Mouse (Mus musculus): Measurements from ENCODE around the gene Sez6l.
"Not testable (repeated sequence)": the region's sequence is repeated elsewhere in the genome, so short reads cannot be mapped to it uniquely, and the experiment has no call there.

The Sez6l gene

DNA sequence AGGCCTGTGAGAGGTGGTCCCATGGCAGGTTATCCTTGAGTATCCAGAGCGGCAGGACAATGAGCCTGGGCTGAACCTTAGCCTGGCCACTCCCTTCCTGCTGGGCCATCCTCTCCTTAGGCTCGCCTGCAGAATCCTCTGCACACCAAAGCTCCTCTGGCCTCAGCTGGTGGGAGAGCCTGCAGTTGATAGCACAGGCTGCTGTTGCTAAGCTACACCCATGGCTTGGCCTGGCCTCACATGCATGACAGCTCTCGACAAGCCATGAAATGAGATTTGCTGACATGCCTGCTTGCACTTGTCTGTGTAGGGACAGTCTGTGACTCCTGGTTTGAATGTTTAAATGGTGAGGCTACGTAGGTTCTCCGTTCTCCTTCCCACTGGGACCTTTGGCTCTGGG, 160.3 kb downstream of the Sez6l start:
- Histone ChIP-seq H3K27me3 (ENCODE audit: insufficient read depth, low read length) (peaks cover 7% of the 10 kb centered on the region), H3K4me3 (replicated peaks; ENCODE audit: low read length) (no peak overlapping the region), H3K4me1 (replicated peaks; ENCODE audit: low read depth, low read length) (peaks cover 9% of the 10 kb centered on the region), H3K9me3 (ENCODE audit: low read length) (no peaks in the 10 kb centered on the region; the same call in 1 of the 2 replicates), H3K36me3 (ENCODE audit: insufficient read depth, low read length) (no peaks in the 10 kb centered on the region)
- TF ChIP-seq NANOG (IDR thresholded peaks at IDR 0.05; ENCODE audit: borderline replicate concordance, low read length) (no peak), CTCF (conservative IDR thresholded peaks at IDR 0.05; ENCODE audit: low read length) (no peak), POU5F1 (IDR thresholded peaks at IDR 0.05; ENCODE audit: borderline replicate concordance, low read length) (no peak)

DNA sequence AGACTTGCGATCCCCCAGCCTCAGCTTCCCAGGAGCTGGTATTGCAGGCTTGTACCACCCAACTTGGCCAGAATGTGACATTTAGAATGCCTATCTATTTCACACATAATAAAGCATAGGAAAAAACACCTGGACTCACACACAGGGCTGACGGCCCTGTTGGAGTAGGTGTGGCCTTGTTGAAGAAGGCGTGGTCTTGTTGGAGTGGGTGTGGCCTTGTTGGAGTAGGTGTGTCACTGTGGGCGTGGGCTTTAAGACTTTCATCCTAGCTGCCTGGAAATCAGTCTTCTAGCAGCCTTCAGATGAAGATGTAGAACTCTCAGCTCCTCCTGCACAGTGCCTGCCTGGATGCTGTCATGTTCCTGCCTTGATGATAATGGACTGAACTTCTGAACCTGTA, 164.2 kb downstream of the Sez6l start:
- not testable (repeated sequence) for H3K4me3 ChIP-seq (replicated peaks; ENCODE audit: low read length); H3K36me3 ChIP-seq (ENCODE audit: insufficient read depth, low read length); H3K27me3 ChIP-seq (ENCODE audit: insufficient read depth, low read length); H3K9me3 ChIP-seq (ENCODE audit: low read length)
- H3K4me1 ChIP-seq (replicated peaks; ENCODE audit: low read depth, low read length) = peaks cover 18% of the 10 kb centered on the region

DNA sequence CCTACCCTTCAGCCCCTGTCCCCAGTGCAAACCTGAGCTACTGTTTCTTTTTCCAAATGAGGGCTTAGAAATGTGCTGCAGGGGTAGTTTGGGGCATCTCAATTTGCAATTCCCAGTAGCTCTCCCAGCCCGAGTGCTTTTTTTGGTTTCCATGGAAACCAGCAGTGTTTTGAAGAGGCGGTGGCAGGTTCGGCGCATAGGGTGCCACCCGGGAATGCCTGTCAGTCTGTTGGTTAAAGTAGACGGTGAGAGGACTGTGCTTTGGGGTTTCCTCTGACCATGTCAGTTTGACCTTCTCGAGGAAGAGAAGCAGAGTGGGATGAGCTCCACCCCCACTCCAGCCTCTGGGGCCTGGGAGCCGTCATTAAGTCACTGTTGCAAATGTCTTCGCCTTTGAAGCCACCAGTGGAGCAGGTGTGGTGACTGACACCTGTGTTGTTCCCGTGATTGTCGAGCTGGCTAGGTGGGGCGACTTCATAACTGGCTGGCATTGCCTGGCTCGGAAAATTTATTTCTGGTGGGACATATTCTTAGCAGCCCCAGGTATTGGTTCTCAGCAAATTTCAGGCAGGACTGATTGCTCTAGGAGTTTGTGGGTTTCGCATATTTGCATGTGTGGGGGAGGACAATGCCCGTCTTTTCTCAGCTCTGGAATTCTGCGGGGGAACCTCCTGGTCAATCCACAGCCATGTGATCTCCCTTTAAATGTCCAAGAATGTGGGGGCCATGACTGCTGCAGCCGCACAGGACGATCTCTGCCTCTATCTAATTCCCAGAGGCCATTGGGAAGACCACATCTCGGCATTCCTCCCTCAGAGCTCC, 165.3 kb downstream of the Sez6l start:
- H3K4me3 ChIP-seq (replicated peaks; ENCODE audit: low read length) = peak overlapping the region; percentile 7; the same call in 1 of the 2 replicates
- H3K9me3 ChIP-seq (ENCODE audit: low read length) = no peaks in the 10 kb centered on the region; the same call in 1 of the 2 replicates
- TF ChIP-seq POU5F1 (IDR thresholded peaks at IDR 0.05; ENCODE audit: borderline replicate concordance, low read length) = no peak
- no peak for TF ChIP-seq CTCF (conservative IDR thresholded peaks at IDR 0.05; ENCODE audit: low read length)
- no peak for TF ChIP-seq NANOG (IDR thresholded peaks at IDR 0.05; ENCODE audit: borderline replicate concordance, low read length)
- peaks cover 18% of the 10 kb centered on the region for H3K4me1 ChIP-seq (replicated peaks; ENCODE audit: low read depth, low read length)
- no peaks in the 10 kb centered on the region for H3K36me3 ChIP-seq (ENCODE audit: insufficient read depth, low read length)
- H3K27me3 ChIP-seq (ENCODE audit: insufficient read depth, low read length) = peaks cover 5% of the 10 kb centered on the region; the same call in 1 of the 2 replicates

DNA sequence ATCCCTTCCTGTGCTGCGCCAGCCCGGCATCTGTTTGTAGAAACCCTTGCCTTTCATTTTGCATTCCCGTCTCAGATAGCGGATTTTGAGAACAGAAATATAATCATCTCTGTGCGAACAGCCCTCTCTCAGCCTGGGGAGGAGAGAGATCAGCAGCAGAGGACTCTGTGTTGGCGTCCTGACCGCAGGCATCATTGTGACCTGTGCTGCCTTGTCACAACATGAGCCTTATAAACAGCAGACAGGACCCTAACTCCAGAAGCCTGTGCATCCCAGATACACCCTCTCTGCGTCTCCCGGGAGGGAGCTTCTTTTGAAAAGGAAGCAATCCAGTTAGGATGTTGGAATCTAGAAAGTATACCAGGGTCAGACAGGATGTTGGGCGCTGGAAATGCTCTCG, 165.9 kb downstream of the Sez6l start:
- Histone ChIP-seq H3K27me3 (ENCODE audit: insufficient read depth, low read length) (peaks cover 5% of the 10 kb centered on the region; the same call in 1 of the 2 replicates), H3K9me3 (ENCODE audit: low read length) (no peaks in the 10 kb centered on the region; the same call in 1 of the 2 replicates), H3K36me3 (ENCODE audit: insufficient read depth, low read length) (no peaks in the 10 kb centered on the region), H3K4me3 (replicated peaks; ENCODE audit: low read length) (no peak overlapping the region), H3K4me1 (replicated peaks; ENCODE audit: low read depth, low read length) (peaks cover 18% of the 10 kb centered on the region)
- TF ChIP-seq POU5F1 (IDR thresholded peaks at IDR 0.05; ENCODE audit: borderline replicate concordance, low read length) = no peak
- no peak for TF ChIP-seq CTCF (conservative IDR thresholded peaks at IDR 0.05; ENCODE audit: low read length)
- TF ChIP-seq NANOG (IDR thresholded peaks at IDR 0.05; ENCODE audit: borderline replicate concordance, low read length) = no peak

DNA sequence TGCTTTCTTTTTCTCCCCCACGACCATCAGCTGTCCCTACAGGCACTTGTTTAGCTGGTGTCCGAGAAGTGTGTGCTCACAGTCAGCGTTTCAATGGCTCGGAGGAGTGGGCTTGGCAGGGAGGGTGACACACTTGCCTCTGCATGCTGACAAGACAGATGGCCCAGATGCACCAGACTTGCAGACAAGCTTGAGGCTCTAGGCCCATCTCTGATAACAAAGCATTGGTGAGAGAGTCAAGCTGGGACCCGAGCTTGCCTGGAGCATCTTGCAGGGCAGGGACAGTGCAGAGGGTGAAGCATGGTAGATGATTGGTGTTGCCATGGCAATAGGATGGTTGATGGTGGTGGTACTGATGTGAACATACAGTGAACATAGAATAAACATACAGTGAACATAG, 167.7 kb downstream of the Sez6l start:
- H3K4me1 ChIP-seq (replicated peaks; ENCODE audit: low read depth, low read length) = peaks cover 18% of the 10 kb centered on the region
- H3K27me3 ChIP-seq (ENCODE audit: insufficient read depth, low read length) = peaks cover 5% of the 10 kb centered on the region; the same call in 1 of the 2 replicates
- H3K4me3 ChIP-seq (replicated peaks; ENCODE audit: low read length) = no peak overlapping the region
- no peaks in the 10 kb centered on the region; the same call in 1 of the 2 replicates for H3K9me3 ChIP-seq (ENCODE audit: low read length)
- TF ChIP-seq NANOG (IDR thresholded peaks at IDR 0.05; ENCODE audit: borderline replicate concordance, low read length) (no peak), POU5F1 (IDR thresholded peaks at IDR 0.05; ENCODE audit: borderline replicate concordance, low read length) (no peak), CTCF (conservative IDR thresholded peaks at IDR 0.05; ENCODE audit: low read length) (no peak)
- no peaks in the 10 kb centered on the region for H3K36me3 ChIP-seq (ENCODE audit: insufficient read depth, low read length)

DNA sequence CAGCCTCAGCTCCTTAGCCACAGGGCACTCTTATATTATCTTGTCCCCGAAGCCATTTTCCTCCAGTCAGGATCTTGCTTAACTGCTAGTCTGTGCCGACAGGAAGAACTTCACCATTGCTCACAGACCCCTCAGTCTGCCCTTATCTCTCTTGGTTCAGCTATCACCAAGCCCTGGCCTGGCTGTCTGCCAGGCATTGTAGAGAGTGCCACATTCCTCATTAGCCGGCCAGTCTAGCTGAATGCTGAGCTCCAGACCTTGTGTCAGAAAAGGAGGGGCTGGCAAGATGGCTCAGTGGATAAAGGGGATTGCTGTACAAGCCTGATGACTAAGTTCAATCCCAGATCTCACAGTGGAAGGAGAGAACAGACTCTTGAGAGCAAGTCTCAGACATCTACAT, 171.0 kb downstream of the Sez6l start:
- no peak overlapping the region for H3K4me3 ChIP-seq (replicated peaks; ENCODE audit: low read length)
- peaks cover 3% of the 10 kb centered on the region for H3K4me1 ChIP-seq (replicated peaks; ENCODE audit: low read depth, low read length)
- no peaks in the 10 kb centered on the region for H3K36me3 ChIP-seq (ENCODE audit: insufficient read depth, low read length)
- H3K9me3 ChIP-seq (ENCODE audit: low read length) = no peaks in the 10 kb centered on the region
- TF ChIP-seq POU5F1 (IDR thresholded peaks at IDR 0.05; ENCODE audit: borderline replicate concordance, low read length) (no peak), NANOG (IDR thresholded peaks at IDR 0.05; ENCODE audit: borderline replicate concordance, low read length) (no peak), CTCF (conservative IDR thresholded peaks at IDR 0.05; ENCODE audit: low read length) (no peak)
- 0 out of 2 replicates have a peak, but pooled peaks cover 3% of the 10 kb centered on the region for H3K27me3 ChIP-seq (ENCODE audit: insufficient read depth, low read length)

DNA sequence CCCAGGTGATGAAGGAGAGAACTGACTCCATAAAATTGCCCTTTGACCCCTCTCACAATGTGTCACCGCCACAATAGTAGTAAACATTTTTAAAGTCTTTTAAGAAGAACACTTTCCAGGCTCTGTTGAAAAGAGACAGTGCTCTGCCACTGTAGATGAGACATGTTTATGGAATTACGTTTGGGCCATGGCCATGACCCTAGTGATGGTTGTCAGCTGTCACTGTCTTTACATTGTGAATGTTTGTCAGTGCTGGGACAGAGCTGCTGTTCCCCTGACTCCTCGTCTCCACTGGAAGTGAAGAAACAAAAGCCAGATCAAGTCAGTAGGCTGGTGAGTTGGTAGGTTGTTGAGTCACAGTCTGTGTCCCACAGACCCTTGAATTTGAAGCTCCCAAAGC, 174.5 kb downstream of the Sez6l start:
- Histone ChIP-seq H3K4me3 (replicated peaks; ENCODE audit: low read length) (no peak overlapping the region), H3K9me3 (ENCODE audit: low read length) (no peaks in the 10 kb centered on the region), H3K36me3 (ENCODE audit: insufficient read depth, low read length) (no peaks in the 10 kb centered on the region), H3K4me1 (replicated peaks; ENCODE audit: low read depth, low read length) (no peaks in the 10 kb centered on the region), H3K27me3 (ENCODE audit: insufficient read depth, low read length) (peaks cover 5% of the 10 kb centered on the region; the same call in 1 of the 2 replicates)
- TF ChIP-seq POU5F1 (IDR thresholded peaks at IDR 0.05; ENCODE audit: borderline replicate concordance, low read length) (no peak), CTCF (conservative IDR thresholded peaks at IDR 0.05; ENCODE audit: low read length) (no peak)

DNA sequence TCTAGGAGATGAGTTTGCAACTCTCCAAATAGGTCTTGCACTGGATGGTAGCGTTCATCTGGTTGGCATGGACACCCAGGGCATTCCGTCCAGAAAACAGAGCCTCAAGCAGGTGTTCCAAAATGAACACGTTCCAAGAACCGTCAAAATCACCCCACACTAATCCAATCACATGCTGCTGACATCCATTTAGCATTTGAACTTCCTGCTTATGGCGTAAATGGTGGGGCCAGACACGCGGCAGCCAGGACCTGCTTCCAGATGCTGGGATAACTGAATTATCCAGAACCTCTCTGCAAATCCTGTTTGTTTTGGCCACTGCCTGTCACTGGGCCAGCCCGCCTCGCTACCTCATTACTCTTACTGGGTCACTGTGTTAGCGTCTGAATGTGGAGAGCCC, 177.7 kb downstream of the Sez6l start:
- H3K27me3 ChIP-seq (ENCODE audit: insufficient read depth, low read length) = peaks cover 23% of the 10 kb centered on the region
- no peaks in the 10 kb centered on the region for H3K36me3 ChIP-seq (ENCODE audit: insufficient read depth, low read length)
- TF ChIP-seq POU5F1 (IDR thresholded peaks at IDR 0.05; ENCODE audit: borderline replicate concordance, low read length) (no peak), CTCF (conservative IDR thresholded peaks at IDR 0.05; ENCODE audit: low read length) (no peak), NANOG (IDR thresholded peaks at IDR 0.05; ENCODE audit: borderline replicate concordance, low read length) (no peak)
- no peak overlapping the region for H3K4me3 ChIP-seq (replicated peaks; ENCODE audit: low read length)
- H3K9me3 ChIP-seq (ENCODE audit: low read length) = no peaks in the 10 kb centered on the region
- peaks cover 13% of the 10 kb centered on the region for H3K4me1 ChIP-seq (replicated peaks; ENCODE audit: low read depth, low read length)

DNA sequence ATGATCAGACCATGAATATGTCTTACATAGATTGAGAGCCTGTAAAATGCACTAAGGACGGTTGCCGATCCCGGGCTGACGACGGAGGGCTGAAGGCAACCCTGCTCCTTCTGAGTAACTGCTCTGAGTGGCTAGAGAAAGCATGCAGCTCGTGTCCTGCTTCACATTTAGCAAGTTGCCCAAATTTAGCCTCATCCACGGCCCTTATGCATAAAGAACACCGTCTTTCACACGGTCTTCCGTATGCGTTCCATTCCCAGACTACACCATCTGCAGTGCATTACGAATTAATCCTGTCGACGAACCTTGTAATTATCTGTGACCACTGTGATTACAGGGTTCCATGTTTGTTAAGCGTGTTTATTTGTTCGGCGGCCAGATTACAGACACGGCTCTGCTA, 180.9 kb downstream of the Sez6l start:
- Histone ChIP-seq H3K4me3 (replicated peaks; ENCODE audit: low read length) (no peak overlapping the region), H3K36me3 (ENCODE audit: insufficient read depth, low read length) (no peaks in the 10 kb centered on the region), H3K27me3 (ENCODE audit: insufficient read depth, low read length) (peaks cover 56% of the 10 kb centered on the region), H3K4me1 (replicated peaks; ENCODE audit: low read depth, low read length) (peaks cover 36% of the 10 kb centered on the region), H3K9me3 (ENCODE audit: low read length) (no peaks in the 10 kb centered on the region)
- TF ChIP-seq CTCF (conservative IDR thresholded peaks at IDR 0.05; ENCODE audit: low read length) (no peak), NANOG (IDR thresholded peaks at IDR 0.05; ENCODE audit: borderline replicate concordance, low read length) (no peak), POU5F1 (IDR thresholded peaks at IDR 0.05; ENCODE audit: borderline replicate concordance, low read length) (no peak)
